Mouse (Mus musculus): Measurements from ENCODE around the gene Scyl1.

- no peak for TF ChIP-seq GATA1 (IDR thresholded peaks at IDR 0.05; ENCODE audit: low read length)
- no peak for TF ChIP-seq TAL1 (IDR thresholded peaks at IDR 0.05; ENCODE audit: low read length)
Observed at GRCm38 (mm10) chr19:5813567-5813966, 42.3 kb upstream of the Scyl1 start.

Data from erythroblast, embryonic 14.5 days (primary cell).